39 mouse cellular contexts compared by ENCODE assay signal in the genomic region with DNA sequence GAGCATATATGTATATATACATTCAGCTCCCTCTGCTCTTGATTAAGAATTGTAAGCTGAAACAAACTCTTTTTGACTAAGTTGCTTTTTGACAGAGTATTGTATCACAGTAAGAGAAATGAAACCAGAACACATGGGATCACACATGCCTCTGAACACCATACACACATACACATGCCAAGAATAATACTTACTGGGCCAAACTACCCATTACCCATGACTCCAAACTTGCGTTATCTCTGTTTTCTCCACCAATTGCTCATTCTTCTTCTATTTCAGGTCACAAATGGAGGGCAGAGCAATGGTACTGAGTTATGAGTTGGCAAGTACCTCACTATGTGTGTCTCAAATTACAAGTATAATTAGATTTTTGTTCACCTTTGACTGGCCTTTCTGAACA. TPM values are rescaled to one million over a fixed set of nuclear protein-coding genes. Genes with fewer than 3 reads are reported as not detected.
"Had no signal": no experiment of that assay in that cellular context is flagged by ENCODE, and none has a peak within 500 bp of the region (broad histone marks: within the 10 kb centered on the region; RNA-seq: fewer than 3 reads in every experiment).

No protein-coding gene starts in this region.

- H3K27me3 ChIP-seq: megakaryocyte, embryonic 14.5 days; midbrain, embryonic 15.5 days had no signal

- H3K4me2 ChIP-seq: limb, embryonic 12.5 days; limb, embryonic 13.5 days; limb, embryonic 15.5 days; liver, embryonic 11.5 days; liver, embryonic 12.5 days; liver, embryonic 13.5 days; liver, embryonic 15.5 days; lung, embryonic 14.5 days; lung, embryonic 15.5 days; midbrain, embryonic 11.5 days; midbrain, embryonic 12.5 days; midbrain, embryonic 13.5 days; midbrain, embryonic 15.5 days had no signal

- H3K36me3 ChIP-seq: limb, embryonic 10.5 days; limb, embryonic 12.5 days; limb, embryonic 13.5 days; limb, embryonic 15.5 days; liver, embryonic 12.5 days; liver, embryonic 13.5 days; liver, embryonic 15.5 days; lung, embryonic 15.5 days; midbrain, embryonic 10.5 days; midbrain, embryonic 12.5 days; midbrain, embryonic 13.5 days; midbrain, embryonic 15.5 days had no signal

- H3K9ac ChIP-seq: limb, embryonic 12.5 days; limb, embryonic 13.5 days; limb, embryonic 15.5 days; liver, embryonic 12.5 days; liver, embryonic 13.5 days; liver, embryonic 14.5 days; liver, embryonic 15.5 days; liver, postnatal 0 days; lung, embryonic 14.5 days; lung, embryonic 15.5 days; midbrain, embryonic 12.5 days; midbrain, embryonic 13.5 days; midbrain, embryonic 15.5 days had no signal

- DNase-seq: left cerebral cortex, postnatal 4 days; liver; liver, embryonic 13.5 days; liver, postnatal 0 days; lung, adult 18-20 months; lung, adult 2 months; lung, embryonic 14.5 days; lung, postnatal 10 days; lung, postnatal 14 days; lung, postnatal 36 days; lung, postnatal 4 days; midbrain, embryonic 14.5 days had no signal

- ATAC-seq: liver, embryonic 12.5 days; liver, postnatal 0 days; lung, postnatal 0 days; midbrain, embryonic 13.5 days; midbrain, embryonic 15.5 days; midbrain, embryonic 16.5 days had no signal

- H3K4me3 ChIP-seq: limb, embryonic 10.5 days; limb, embryonic 12.5 days; limb, embryonic 13.5 days; limb, embryonic 15.5 days; liver, embryonic 12.5 days; liver, embryonic 13.5 days; liver, embryonic 15.5 days; lung, embryonic 15.5 days; megakaryocyte, embryonic 14.5 days; midbrain, embryonic 10.5 days; midbrain, embryonic 12.5 days; midbrain, embryonic 13.5 days; midbrain, embryonic 15.5 days; myocyte had no signal

- H3K9me3 ChIP-seq: limb, embryonic 10.5 days; limb, embryonic 12.5 days; limb, embryonic 13.5 days; limb, embryonic 15.5 days; liver, embryonic 12.5 days; liver, embryonic 13.5 days; liver, embryonic 15.5 days; lung, embryonic 15.5 days; megakaryocyte, embryonic 14.5 days; midbrain, embryonic 10.5 days; midbrain, embryonic 12.5 days; midbrain, embryonic 13.5 days; midbrain, embryonic 15.5 days had no signal

- H3K27ac ChIP-seq: limb, embryonic 10.5 days; limb, embryonic 12.5 days; limb, embryonic 13.5 days; limb, embryonic 15.5 days; liver, embryonic 12.5 days; liver, embryonic 13.5 days; liver, embryonic 14.5 days; liver, embryonic 15.5 days; lung, embryonic 15.5 days; macrophage; midbrain, embryonic 10.5 days; midbrain, embryonic 12.5 days; midbrain, embryonic 13.5 days; midbrain, embryonic 15.5 days had no signal

RNA-seq across cellular contexts. Expression of a gene that starts 1.1 kb away (rescaled TPM):
- polyA plus RNA-seq: limb, embryonic 12.5 days had no signal

RNA-seq across cellular contexts. Expression of a gene that starts 14.0 kb away (rescaled TPM):
- total RNA-seq: megakaryocyte-erythroid progenitor cell, adult 5-6 weeks; monocyte, adult 5-6 weeks had no signal
- polyA plus RNA-seq: liver, embryonic 16.5 days had no signal

RNA-seq across cellular contexts. Expression of a gene that starts 25.9 kb away (rescaled TPM):
- total RNA-seq: liver, adult 2 months; megakaryocyte progenitor cell, adult 5-6 weeks; megakaryocyte, adult 5-6 weeks; megakaryocyte-erythroid progenitor cell, adult 5-6 weeks; monocyte, adult 5-6 weeks had no signal
- polyA plus RNA-seq: limb, embryonic 11.5 days; liver, embryonic 11.5 days; liver, embryonic 13.5 days; liver, embryonic 15.5 days; liver, postnatal 0 days; lung, embryonic 14.5 days; macrophage; midbrain, embryonic 11.5 days; midbrain, embryonic 14.5 days; midbrain, postnatal 0 days had no signal
